Mouse (Mus musculus) heart, embryonic 13.5 days (tissue): ENCODE measurements at regions not wholly inside any gene's neighbourhood (a gene's known extent, or its start where the extent isn't known, plus 50 kb on each side); places are given as distances from the start of the nearest gene placed in this dataset.

Experiments used
- ATAC-seq: fragments of 200-750 bp; cut with Nextera tagmentation; 2 replicates; pipeline ENCODE4 v1.8.0; 2017; ENCODE audit warnings: moderate TSS enrichment; ENCODE audit not compliant: insufficient number of reproducible peaks, low FRiP score, low TSS enrichment; ENCODE audit errors: extremely low read depth
- H3K27ac ChIP-seq: fragments of 300-500 bp; sonication (generic); replicated peaks from 2 replicates; pipeline ENCODE4 v1.5.1; 2015; ENCODE audit warnings: moderate library complexity, mild to moderate bottlenecking, inconsistent platforms
- H3K27me3 ChIP-seq: fragments of 300-500 bp; sonication (generic); replicated peaks from 2 replicates; pipeline ENCODE4 v1.6.1; 2015; ENCODE audit warnings: mild to moderate bottlenecking, inconsistent platforms
- H3K36me3 ChIP-seq: fragments of 300-500 bp; sonication (generic); 2 replicates; pipeline ENCODE4 v1.6.1; 2015; ENCODE audit warnings: mild to moderate bottlenecking, inconsistent platforms
- H3K4me1 ChIP-seq: fragments of 300-500 bp; sonication (generic); 2 replicates; pipeline ENCODE4 v1.6.1; 2015; ENCODE audit warnings: inconsistent platforms
- H3K4me2 ChIP-seq: fragments of 300-500 bp; sonication (generic); 2 replicates; pipeline ENCODE4 v1.6.1; 2015; ENCODE audit warnings: inconsistent platforms, mild to moderate bottlenecking, moderate library complexity
- H3K4me3 ChIP-seq: fragments of 300-500 bp; sonication (generic); 2 replicates; pipeline ENCODE4 v1.5.1; 2015; ENCODE audit warnings: moderate library complexity, mild to moderate bottlenecking, inconsistent platforms
- H3K9ac ChIP-seq: fragments of 300-500 bp; sonication (generic); 2 replicates; pipeline ENCODE4 v1.6.1; 2015; ENCODE audit warnings: inconsistent platforms, mild to moderate bottlenecking, moderate library complexity
- H3K9me3 ChIP-seq: fragments of 300-500 bp; sonication (generic); 2 replicates; pipeline ENCODE4 v1.6.1; 2016; ENCODE audit warnings: inconsistent platforms
- WGBS: fragments of 180-500 bp; shearing (Covaris S2); methylation state at CpG from one replicate; pipeline ENCODE4 v1.1.7; 2015; ENCODE audit warnings: mixed read lengths; 5-methylcytosine and 5-hydroxymethylcytosine counted together

GRCm38 (mm10) chr10:8980568-8980967, 94.7 kb upstream of the Sash1 start:
- H3K27me3 ChIP-seq = no peaks in the 10 kb centered on the region
- no peak overlapping the region for H3K4me2 ChIP-seq
- no peak for ATAC-seq
- no peak overlapping the region for H3K9ac ChIP-seq
- no peak overlapping the region for H3K27ac ChIP-seq
- H3K36me3 ChIP-seq = no peaks in the 10 kb centered on the region
- WGBS = 90% methylated on average over 1 of the region's 1 CpGs
- H3K4me3 ChIP-seq = no peak overlapping the region
- no peaks in the 10 kb centered on the region for H3K9me3 ChIP-seq
- 0 out of 2 replicates have a peak, but pooled peaks cover 2% of the 10 kb centered on the region for H3K4me1 ChIP-seq

DNA sequence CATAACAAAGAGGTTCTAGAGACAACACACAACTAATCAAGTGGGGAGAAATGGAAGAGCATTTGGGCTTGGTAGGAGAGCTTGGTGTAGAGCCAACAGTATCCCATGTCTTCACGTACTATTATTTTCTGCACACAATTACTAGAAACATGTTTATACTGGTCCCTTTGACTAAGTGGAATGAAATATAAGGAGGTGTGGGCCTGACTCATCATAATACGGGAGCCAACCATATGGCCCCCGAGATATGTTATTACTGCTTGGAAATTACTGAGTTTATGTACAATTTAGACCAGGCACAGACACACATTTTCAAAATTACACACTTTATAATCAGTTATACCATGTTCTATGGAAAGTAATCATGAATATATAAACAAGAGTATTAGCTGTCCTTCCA, 92.7 kb upstream of the Sash1 start:
- WGBS = 85% methylated on average over 3 of the region's 3 CpGs
- Histone ChIP-seq H3K4me2 (no peak overlapping the region), H3K36me3 (no peaks in the 10 kb centered on the region), H3K4me1 (peaks cover 3% of the 10 kb centered on the region; the same call in 1 of the 2 replicates), H3K27me3 (no peaks in the 10 kb centered on the region), H3K9me3 (no peaks in the 10 kb centered on the region), H3K27ac (no peak overlapping the region), H3K4me3 (no peak overlapping the region), H3K9ac (no peak overlapping the region)
- no peak for ATAC-seq

DNA sequence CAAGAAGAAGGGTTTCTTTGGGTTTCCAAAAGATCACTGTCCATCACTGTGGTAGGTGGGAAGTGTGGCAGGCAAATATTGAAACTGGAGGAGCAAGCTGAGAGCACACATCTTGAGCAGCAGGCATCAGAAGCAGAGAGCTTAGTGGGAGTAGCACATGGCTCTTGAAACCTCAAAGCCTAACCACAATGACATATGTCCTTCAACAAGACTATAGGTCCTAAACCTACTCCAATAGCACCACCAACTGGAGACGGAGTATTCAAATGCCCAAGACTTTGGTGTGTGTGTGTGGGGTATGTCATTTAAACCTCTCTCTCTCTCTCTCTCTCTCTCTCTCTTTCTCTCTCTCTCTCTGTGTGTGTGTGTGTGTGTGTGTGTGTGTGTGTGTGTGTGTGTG, 88.1 kb upstream of the Sash1 start:
- H3K4me2 ChIP-seq = no peak overlapping the region
- H3K36me3 ChIP-seq = no peaks in the 10 kb centered on the region
- WGBS = 40% methylated on average over 1 of the region's 1 CpGs
- H3K27ac ChIP-seq = no peak overlapping the region
- peaks cover 24% of the 10 kb centered on the region for H3K4me1 ChIP-seq
- H3K27me3 ChIP-seq = no peaks in the 10 kb centered on the region
- ATAC-seq = no peak
- no peak overlapping the region for H3K4me3 ChIP-seq
- H3K9ac ChIP-seq = no peak overlapping the region
- H3K9me3 ChIP-seq = no peaks in the 10 kb centered on the region

- peaks cover 33% of the 10 kb centered on the region for H3K4me1 ChIP-seq
- H3K27ac ChIP-seq = peak overlapping the region; percentile 68
- WGBS = 60% methylated on average over 8 of the region's 8 CpGs
- no peak for ATAC-seq
- H3K9me3 ChIP-seq = no peaks in the 10 kb centered on the region
- no peak overlapping the region for H3K4me2 ChIP-seq
- no peaks in the 10 kb centered on the region for H3K27me3 ChIP-seq
- no peaks in the 10 kb centered on the region for H3K36me3 ChIP-seq
- no peak overlapping the region for H3K9ac ChIP-seq
- H3K4me3 ChIP-seq = no peak overlapping the region
These were observed 87.1 kb upstream of the Sash1 start for GRCm38 (mm10) chr10:8972789-8973551.

GRCm38 (mm10) chr10:8970807-8971206, 84.9 kb upstream of the Sash1 start:
- Histone ChIP-seq H3K4me1 (peaks cover 40% of the 10 kb centered on the region), H3K27me3 (no peaks in the 10 kb centered on the region), H3K27ac (no peak overlapping the region), H3K9me3 (no peaks in the 10 kb centered on the region), H3K4me2 (no peak overlapping the region), H3K9ac (no peak overlapping the region), H3K36me3 (no peaks in the 10 kb centered on the region), H3K4me3 (no peak overlapping the region)
- 74% methylated on average over 3 of the region's 3 CpGs for WGBS
- ATAC-seq = no peak

DNA sequence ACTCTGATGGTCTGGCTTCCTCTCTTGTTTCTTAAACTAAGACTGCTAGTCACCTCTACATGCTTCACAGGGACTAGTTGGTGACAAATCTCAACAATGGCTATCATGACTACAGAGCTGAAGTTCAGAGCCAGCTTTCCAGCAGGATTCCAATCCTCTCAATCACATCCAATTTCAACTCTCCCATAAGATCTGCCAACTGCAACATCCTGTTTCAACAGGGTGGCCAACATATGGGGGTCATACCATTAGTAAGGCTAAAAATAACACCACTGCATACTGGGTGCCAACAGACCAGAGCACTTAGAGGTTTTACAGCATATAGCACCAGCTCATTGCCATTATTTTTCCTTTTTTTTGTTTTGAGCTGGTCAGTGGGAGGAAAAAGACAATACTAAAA, 83.7 kb upstream of the Sash1 start:
- Histone ChIP-seq H3K4me2 (no peak overlapping the region), H3K9ac (no peak overlapping the region), H3K36me3 (no peaks in the 10 kb centered on the region), H3K4me1 (peaks cover 40% of the 10 kb centered on the region), H3K27me3 (no peaks in the 10 kb centered on the region), H3K27ac (peak overlapping the region; percentile 74; the same call in 1 of the 2 replicates), H3K9me3 (no peaks in the 10 kb centered on the region), H3K4me3 (no peak overlapping the region)
- ATAC-seq = no peak

DNA sequence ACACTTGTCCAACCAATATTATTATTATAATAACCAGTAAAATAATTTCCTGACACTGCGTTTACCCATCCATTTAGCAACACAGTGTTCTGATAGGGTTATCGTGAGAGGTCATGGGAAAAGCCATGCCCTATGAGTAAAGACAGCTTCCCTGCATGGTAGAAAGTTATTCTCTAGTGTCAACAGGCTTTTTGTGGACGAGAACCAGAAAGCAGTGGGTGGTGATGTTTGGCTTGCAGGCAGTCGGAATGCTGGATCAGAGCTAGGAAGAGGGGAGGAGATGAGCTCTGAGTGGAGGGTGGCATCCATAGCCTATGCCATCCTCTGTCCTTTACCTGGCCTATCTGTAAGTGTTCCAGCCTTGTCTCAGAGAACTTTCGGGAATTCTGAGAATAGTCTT, 83.1 kb upstream of the Sash1 start:
- Histone ChIP-seq H3K36me3 (no peaks in the 10 kb centered on the region), H3K4me3 (no peak overlapping the region), H3K27me3 (no peaks in the 10 kb centered on the region), H3K4me2 (no peak overlapping the region), H3K9ac (no peak overlapping the region), H3K4me1 (peaks cover 40% of the 10 kb centered on the region), H3K27ac (peak overlapping the region; percentile 74), H3K9me3 (no peaks in the 10 kb centered on the region)
- no peak for ATAC-seq
- 52% methylated on average over 5 of the region's 5 CpGs for WGBS

GRCm38 (mm10) chr10:8968276-8968923, 82.5 kb upstream of the Sash1 start:
- Histone ChIP-seq H3K36me3 (no peaks in the 10 kb centered on the region), H3K27ac (peak overlapping the region; percentile 74), H3K9ac (peak overlapping the region; percentile 58), H3K9me3 (no peaks in the 10 kb centered on the region), H3K27me3 (no peaks in the 10 kb centered on the region), H3K4me2 (peak overlapping the region; percentile 51), H3K4me1 (peaks cover 35% of the 10 kb centered on the region), H3K4me3 (0 out of 2 replicates have a peak overlapping the region, but pooled peaks have one; percentile 4)
- WGBS = 22% methylated on average over 8 of the region's 8 CpGs
- peak; percentile 46; the same call in 1 of the 2 replicates for ATAC-seq

DNA sequence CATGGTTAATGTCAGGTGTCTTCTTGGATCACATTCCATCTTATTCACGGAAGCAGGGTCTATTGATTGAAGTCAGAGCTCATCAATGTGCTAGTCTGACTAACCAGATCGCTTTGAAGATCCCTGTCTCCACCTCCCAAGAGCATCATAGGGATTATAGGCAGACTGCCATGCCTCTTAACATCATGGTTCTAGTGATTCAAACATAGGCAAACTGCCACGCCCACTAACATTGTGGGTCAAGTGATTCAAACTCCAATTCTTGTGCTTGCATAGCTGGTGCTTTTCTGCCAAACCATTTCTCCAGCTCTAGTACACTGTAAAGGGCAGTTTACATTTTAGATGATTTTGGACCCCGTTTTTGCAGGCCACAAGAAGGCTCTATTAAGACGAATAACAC, 77.1 kb upstream of the Sash1 start:
- Histone ChIP-seq H3K36me3 (no peaks in the 10 kb centered on the region), H3K27me3 (no peaks in the 10 kb centered on the region), H3K9ac (no peak overlapping the region), H3K9me3 (no peaks in the 10 kb centered on the region), H3K27ac (no peak overlapping the region), H3K4me3 (no peak overlapping the region), H3K4me2 (no peak overlapping the region), H3K4me1 (peaks cover 6% of the 10 kb centered on the region)
- no peak for ATAC-seq
- 68% methylated on average over 5 of the region's 5 CpGs for WGBS

- Histone ChIP-seq H3K9me3 (no peaks in the 10 kb centered on the region), H3K27me3 (no peaks in the 10 kb centered on the region), H3K4me1 (no peaks in the 10 kb centered on the region), H3K9ac (no peak overlapping the region), H3K27ac (no peak overlapping the region), H3K36me3 (no peaks in the 10 kb centered on the region), H3K4me3 (no peak overlapping the region), H3K4me2 (no peak overlapping the region)
- 56% methylated on average over 10 of the region's 10 CpGs for WGBS
- no peak for ATAC-seq
These were observed 75.2 kb upstream of the Sash1 start for GRCm38 (mm10) chr10:8960964-8961675.

DNA sequence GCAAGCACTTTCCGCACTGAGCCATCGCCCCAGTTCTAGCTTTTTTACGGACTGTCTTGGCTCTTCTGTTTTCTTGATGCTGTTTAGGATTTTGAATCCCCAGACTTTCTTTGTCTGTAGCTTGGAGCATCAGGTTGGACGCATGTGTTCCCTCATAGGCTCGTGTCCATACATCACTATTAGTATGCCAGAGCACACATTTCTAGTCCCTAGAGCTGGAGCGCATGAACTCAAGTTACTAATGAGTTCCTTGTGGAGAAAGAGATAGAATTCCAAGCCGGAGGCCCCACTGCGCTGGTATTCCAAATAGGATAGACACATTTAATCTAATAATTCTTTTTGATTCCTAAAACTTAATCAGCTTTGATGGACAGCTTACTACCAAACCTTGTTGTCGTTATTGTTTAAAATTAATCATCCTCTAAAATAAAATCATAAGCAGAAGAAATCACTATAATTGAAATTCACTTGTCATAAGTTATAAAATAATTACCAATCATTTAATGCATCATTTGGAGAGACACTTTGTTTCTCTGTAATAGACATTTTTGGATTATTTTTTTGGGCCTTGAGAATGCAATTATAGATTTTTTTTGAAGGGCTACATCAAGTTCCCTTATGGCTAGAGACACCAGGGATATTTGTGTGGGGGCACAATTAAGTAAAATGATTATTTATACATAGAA, 74.5 kb upstream of the Sash1 start:
- Histone ChIP-seq H3K36me3 (no peaks in the 10 kb centered on the region), H3K9ac (no peak overlapping the region), H3K4me2 (no peak overlapping the region), H3K27ac (no peak overlapping the region), H3K4me3 (no peak overlapping the region), H3K9me3 (no peaks in the 10 kb centered on the region), H3K27me3 (no peaks in the 10 kb centered on the region), H3K4me1 (peaks cover 6% of the 10 kb centered on the region; the same call in 1 of the 2 replicates)
- WGBS = 85% methylated on average over 9 of the region's 9 CpGs
- no peak for ATAC-seq
